Mouse (Mus musculus): ENCODE data around the gene Slc25a21. TPM values are rescaled to one million over a fixed set of nuclear protein-coding genes. Genes with fewer than 3 reads are reported as not detected.

The Slc25a21 gene
- polyA plus RNA-seq, 1 experiment = 0.77 TPM

DNA sequence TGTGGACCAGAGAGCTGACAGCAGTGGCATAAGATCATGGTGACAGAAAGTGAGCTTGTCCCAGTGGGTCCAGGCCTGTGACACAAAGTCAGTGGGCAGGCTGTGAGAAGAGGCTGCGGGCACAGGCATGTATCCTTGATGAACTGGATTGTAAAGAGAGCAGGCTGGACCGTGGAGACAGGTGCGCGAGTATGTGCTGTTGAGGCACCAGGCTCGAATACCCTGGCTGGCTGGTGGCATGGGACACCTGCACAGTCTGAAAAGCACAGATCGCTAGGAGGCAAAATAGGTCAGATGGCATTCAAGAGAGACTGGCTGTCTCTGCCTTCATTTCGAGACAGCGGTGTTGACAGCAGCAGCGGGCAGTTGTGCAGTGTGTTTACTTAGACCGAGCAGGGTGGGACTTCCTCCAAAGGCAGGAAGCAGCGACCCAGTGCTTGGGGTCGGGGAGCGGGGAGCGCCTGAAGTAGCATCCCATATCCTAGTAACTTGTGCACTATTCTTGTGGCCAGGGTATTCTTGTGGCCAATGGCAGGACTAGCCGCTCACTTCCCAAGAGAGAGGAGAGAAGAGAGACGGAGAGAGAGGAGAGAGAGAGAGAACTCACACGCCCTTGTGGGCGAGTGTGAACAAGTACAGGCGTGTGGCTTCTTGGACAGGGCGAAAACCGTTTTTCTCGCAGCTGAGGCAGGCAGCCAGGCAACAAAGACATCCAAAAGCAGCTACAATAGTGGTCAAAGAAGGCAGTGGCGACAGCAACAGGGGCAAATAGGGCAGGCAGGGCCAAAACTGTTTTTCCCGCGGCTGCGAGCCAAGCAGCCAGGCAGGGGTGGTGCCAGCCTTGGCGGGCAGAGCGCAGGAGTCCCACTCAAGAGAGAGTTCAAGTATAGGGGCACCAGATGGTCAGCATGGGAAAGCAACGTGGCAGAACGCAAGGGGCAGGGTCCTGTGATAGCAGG is 14.4 kb upstream of the Slc25a21 start:
- Histone ChIP-seq H3K4me3 (ENCODE audit: insufficient read depth, low read length) (peak overlapping the region; percentile 28), H3K27ac (ENCODE audit: insufficient read depth, low read length) (no peak overlapping the region), H3K4me1 (ENCODE audit: control insufficient read depth, insufficient read depth, low read length) (no peaks in the 10 kb centered on the region)
- TF ChIP-seq CTCF (IDR thresholded peaks at IDR 0.05; ENCODE audit: extremely low read depth, insufficient read depth, low read length) (no peak), POLR2A (IDR thresholded peaks at IDR 0.05; ENCODE audit: extremely low read depth, insufficient read depth, low read length) (no peak)

DNA sequence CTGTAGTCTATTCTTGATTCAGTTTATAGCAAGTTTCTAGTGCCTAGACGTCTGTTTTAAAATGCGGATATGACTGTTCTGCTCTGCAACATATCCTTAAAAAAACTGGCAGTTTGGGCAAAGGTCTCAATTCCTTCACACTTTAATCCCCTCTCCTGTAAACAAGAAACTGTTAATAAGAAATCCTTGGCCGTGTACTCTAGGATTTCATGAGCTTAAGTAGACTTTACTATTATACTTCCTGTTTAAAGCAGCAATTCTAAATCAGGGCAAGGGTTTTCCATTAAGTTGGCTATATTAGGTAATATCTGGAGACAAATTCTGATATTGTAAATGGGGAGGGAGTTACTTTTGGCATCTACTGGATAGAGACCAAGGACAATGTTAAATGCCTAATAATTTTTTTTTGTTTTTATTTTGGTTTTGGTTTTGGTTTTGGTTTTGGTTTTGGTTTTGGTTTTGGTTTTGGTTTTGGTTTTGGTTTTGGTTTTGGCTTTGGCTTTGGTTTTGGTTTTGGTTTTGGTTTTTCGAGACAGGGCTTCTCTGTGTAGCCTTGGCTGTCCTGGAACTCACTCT is 7.1 kb upstream of the Slc25a21 start:
- Histone ChIP-seq H3K4me3 (ENCODE audit: insufficient read depth, low read length) (no peak overlapping the region), H3K27ac (ENCODE audit: insufficient read depth, low read length) (no peak overlapping the region), H3K4me1 (ENCODE audit: control insufficient read depth, insufficient read depth, low read length) (no peaks in the 10 kb centered on the region)
- TF ChIP-seq POLR2A (IDR thresholded peaks at IDR 0.05; ENCODE audit: extremely low read depth, insufficient read depth, low read length) (no peak), CTCF (IDR thresholded peaks at IDR 0.05; ENCODE audit: extremely low read depth, insufficient read depth, low read length) (no peak)

DNA sequence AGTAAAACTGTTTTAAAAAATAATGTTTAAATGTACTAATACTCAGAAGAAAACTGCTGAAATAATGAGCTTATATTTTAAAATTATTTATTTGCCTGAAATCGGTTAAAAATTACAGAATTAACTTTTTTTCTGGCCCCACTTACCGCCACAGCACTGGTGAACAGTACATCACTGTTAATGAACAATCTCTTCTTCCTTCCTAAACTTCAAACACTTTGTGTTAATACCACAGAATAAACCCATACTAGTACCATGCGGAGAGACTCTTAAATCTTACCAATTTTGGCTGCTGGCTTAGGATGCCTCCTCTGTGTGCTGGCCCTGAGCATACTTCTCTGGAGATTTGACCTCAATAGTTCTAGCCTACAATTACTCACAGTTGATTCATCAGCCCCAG is 4.6 kb upstream of the Slc25a21 start:
- H3K4me1 ChIP-seq (ENCODE audit: control insufficient read depth, insufficient read depth, low read length) = no peaks in the 10 kb centered on the region
- H3K27ac ChIP-seq (ENCODE audit: insufficient read depth, low read length) = no peak overlapping the region
- H3K4me3 ChIP-seq (ENCODE audit: insufficient read depth, low read length) = no peak overlapping the region
- no peak for TF ChIP-seq CTCF (IDR thresholded peaks at IDR 0.05; ENCODE audit: extremely low read depth, insufficient read depth, low read length)
- no peak for TF ChIP-seq POLR2A (IDR thresholded peaks at IDR 0.05; ENCODE audit: extremely low read depth, insufficient read depth, low read length)

GRCm38 (mm10) chr12:57199427-57199826 is 2.2 kb upstream of the Slc25a21 start:
- H3K4me3 ChIP-seq (ENCODE audit: insufficient read depth, low read length) = no peak overlapping the region
- no peaks in the 10 kb centered on the region for H3K4me1 ChIP-seq (ENCODE audit: control insufficient read depth, insufficient read depth, low read length)
- TF ChIP-seq POLR2A (IDR thresholded peaks at IDR 0.05; ENCODE audit: extremely low read depth, insufficient read depth, low read length) = no peak
- TF ChIP-seq CTCF (IDR thresholded peaks at IDR 0.05; ENCODE audit: extremely low read depth, insufficient read depth, low read length) = no peak
- no peak overlapping the region for H3K27ac ChIP-seq (ENCODE audit: insufficient read depth, low read length)

DNA sequence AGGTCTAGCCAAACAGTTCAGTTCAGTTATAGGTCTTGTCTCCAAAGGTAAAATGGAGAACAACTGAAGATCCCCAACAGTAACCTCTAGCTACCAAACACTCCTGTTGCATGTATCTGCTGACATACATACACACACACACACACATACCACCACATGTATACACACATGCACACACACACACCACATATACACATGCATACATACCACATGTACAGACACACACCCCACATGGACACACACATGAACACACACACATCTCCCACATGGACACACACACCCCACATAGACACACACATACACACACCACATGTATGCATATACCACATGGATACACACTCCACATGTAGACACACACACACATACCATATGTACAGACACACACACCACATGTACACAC is 997 bp upstream of the Slc25a21 start:
- Histone ChIP-seq H3K27ac (ENCODE audit: insufficient read depth, low read length) (no peak overlapping the region), H3K4me1 (ENCODE audit: control insufficient read depth, insufficient read depth, low read length) (no peaks in the 10 kb centered on the region), H3K4me3 (ENCODE audit: insufficient read depth, low read length) (no peak overlapping the region)
- no peak for TF ChIP-seq POLR2A (IDR thresholded peaks at IDR 0.05; ENCODE audit: extremely low read depth, insufficient read depth, low read length)
- TF ChIP-seq CTCF (IDR thresholded peaks at IDR 0.05; ENCODE audit: extremely low read depth, insufficient read depth, low read length) = no peak

GRCm38 (mm10) chr12:57196608-57197362 is 487 bp downstream of the Slc25a21 start:
- Histone ChIP-seq H3K4me3 (ENCODE audit: insufficient read depth, low read length) (peak overlapping the region; percentile 31), H3K4me1 (ENCODE audit: control insufficient read depth, insufficient read depth, low read length) (no peaks in the 10 kb centered on the region), H3K27ac (ENCODE audit: insufficient read depth, low read length) (no peak overlapping the region)
- TF ChIP-seq POLR2A (IDR thresholded peaks at IDR 0.05; ENCODE audit: extremely low read depth, insufficient read depth, low read length) (no peak), CTCF (IDR thresholded peaks at IDR 0.05; ENCODE audit: extremely low read depth, insufficient read depth, low read length) (no peak)

GRCm38 (mm10) chr12:57196286-57196607 is 1.0 kb downstream of the Slc25a21 start:
- no peak for TF ChIP-seq CTCF (IDR thresholded peaks at IDR 0.05; ENCODE audit: extremely low read depth, insufficient read depth, low read length)
- no peak for TF ChIP-seq POLR2A (IDR thresholded peaks at IDR 0.05; ENCODE audit: extremely low read depth, insufficient read depth, low read length)
- Histone ChIP-seq H3K27ac (ENCODE audit: insufficient read depth, low read length) (no peak overlapping the region), H3K4me3 (ENCODE audit: insufficient read depth, low read length) (peak overlapping the region; percentile 31), H3K4me1 (ENCODE audit: control insufficient read depth, insufficient read depth, low read length) (no peaks in the 10 kb centered on the region)

GRCm38 (mm10) chr12:57194609-57195008 is 2.7 kb downstream of the Slc25a21 start:
- Histone ChIP-seq H3K4me1 (ENCODE audit: control insufficient read depth, insufficient read depth, low read length) (no peaks in the 10 kb centered on the region), H3K4me3 (ENCODE audit: insufficient read depth, low read length) (no peak overlapping the region), H3K27ac (ENCODE audit: insufficient read depth, low read length) (no peak overlapping the region)
- TF ChIP-seq POLR2A (IDR thresholded peaks at IDR 0.05; ENCODE audit: extremely low read depth, insufficient read depth, low read length) (no peak), CTCF (IDR thresholded peaks at IDR 0.05; ENCODE audit: extremely low read depth, insufficient read depth, low read length) (0 out of 2 replicates have a peak, but pooled peaks have one; percentile 10)

DNA sequence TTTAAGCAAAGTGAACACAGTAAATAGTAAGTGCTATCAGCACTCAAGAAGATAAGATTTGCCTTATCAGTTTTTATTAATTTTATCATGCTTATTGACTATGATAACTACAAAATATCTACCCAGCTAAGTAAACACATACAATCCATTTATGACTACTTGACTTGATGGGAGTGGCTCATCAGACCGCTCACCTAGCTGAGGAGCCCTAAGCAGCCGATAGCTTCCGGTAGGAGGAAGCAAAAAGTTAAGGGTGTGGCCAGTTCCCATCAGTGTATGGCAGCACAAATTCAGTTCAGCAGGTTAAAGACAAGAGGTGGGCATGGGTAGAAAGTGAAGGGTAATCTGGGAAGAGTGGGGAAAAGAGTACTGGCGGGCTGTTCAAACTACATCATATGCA is 10.2 kb downstream of the Slc25a21 start:
- TF ChIP-seq POLR2A (IDR thresholded peaks at IDR 0.05; ENCODE audit: extremely low read depth, insufficient read depth, low read length) (no peak), CTCF (IDR thresholded peaks at IDR 0.05; ENCODE audit: extremely low read depth, insufficient read depth, low read length) (no peak)
- Histone ChIP-seq H3K4me3 (ENCODE audit: insufficient read depth, low read length) (no peak overlapping the region), H3K27ac (ENCODE audit: insufficient read depth, low read length) (no peak overlapping the region)

More for the DNA sequence above, 10.2 kb downstream of the Slc25a21 start:
- H3K4me1 ChIP-seq (ENCODE audit: control insufficient read depth, insufficient read depth, low read length) = no peaks in the 10 kb centered on the region
